ENCODE assay signal across 8 mouse cellular contexts in genomic region chr14:30880811-30881717, GRCm38 (mm10). TPM values are rescaled to one million over a fixed set of nuclear protein-coding genes. Genes with fewer than 3 reads are reported as not detected.
DNase-seq lines count a peak whose midpoint lies in the region; ATAC-seq lines count a peak whose summit lies in the region.

No protein-coding gene starts in this region.

- no peak for DNase-seq in frontal cortex, postnatal 14 days (ENCODE audit: low spot score in 2 of 2)
- DNase-seq in ovary, postnatal 36 days (ENCODE audit: low spot score) = peak; percentile 63
- no peak for DNase-seq in ovary, postnatal 10 days (ENCODE audit: low spot score)
- peak; percentile 59 for DNase-seq in cerebellum, adult 11-12 months
- peak; percentile 88 for DNase-seq in lung, postnatal 10 days
- DNase-seq in neural tube, embryonic 10.5 days (ENCODE audit: extremely low spot score, low spot score) = no peak

- ATAC-seq in frontal cortex, adult (ENCODE audit: low TSS enrichment) = peak; percentile 25; the same call in 1 of the 2 replicates
- peak; percentile 51; the same call in 1 of the 2 replicates for ATAC-seq in granulocyte monocyte progenitor cell, adult 5-6 weeks (replicated peaks; ENCODE audit: poor library complexity, severe bottlenecking)

RNA-seq across cellular contexts. Expression of gene Mustn1, which starts 2.1 kb away (rescaled TPM):
- total RNA-seq in granulocyte monocyte progenitor cell, adult 5-6 weeks (2014; fragmentation: Nextera tagmentation) = 2.9 TPM in 1 of 2 replicates, not detected in the other
- 0.65 and 2.2 TPM in 2 replicates for total RNA-seq in granulocyte monocyte progenitor cell, adult 5-6 weeks (2017)

RNA-seq across cellular contexts. Expression of gene Itih4, which starts 5.2 kb away (rescaled TPM):
- not detected in 2 replicates for total RNA-seq in granulocyte monocyte progenitor cell, adult 5-6 weeks (2014; fragmentation: Nextera tagmentation)
- total RNA-seq in granulocyte monocyte progenitor cell, adult 5-6 weeks (2017) = not detected in 2 replicates

RNA-seq across cellular contexts. Expression of gene Itih3, which starts 42.5 kb away (rescaled TPM):
- not detected in 2 replicates for total RNA-seq in granulocyte monocyte progenitor cell, adult 5-6 weeks (2014; fragmentation: Nextera tagmentation)
- total RNA-seq in granulocyte monocyte progenitor cell, adult 5-6 weeks (2017) = not detected in 2 replicates

RNA-seq across cellular contexts. Expression of gene Tmem110, which starts 55.7 kb away (rescaled TPM):
- total RNA-seq in granulocyte monocyte progenitor cell, adult 5-6 weeks (2014; fragmentation: Nextera tagmentation) = 7.3 and 11.7 TPM in 2 replicates
- total RNA-seq in granulocyte monocyte progenitor cell, adult 5-6 weeks (2017) = 6.3 and 9.1 TPM in 2 replicates

Comparison
In these comparisons a context has a peak if more than half of its experiments do, and no peak if none do; other contexts are left out.
1. DNase-seq: peak in ovary, postnatal 36 days (single experiment), cerebellum, adult 11-12 months (single experiment) and lung, postnatal 10 days (single experiment); none in frontal cortex, postnatal 14 days (0 of 2), ovary, postnatal 10 days (single experiment) and neural tube, embryonic 10.5 days (single experiment).